Mouse (Mus musculus): ENCODE results near the gene Dpm3.

DNA sequence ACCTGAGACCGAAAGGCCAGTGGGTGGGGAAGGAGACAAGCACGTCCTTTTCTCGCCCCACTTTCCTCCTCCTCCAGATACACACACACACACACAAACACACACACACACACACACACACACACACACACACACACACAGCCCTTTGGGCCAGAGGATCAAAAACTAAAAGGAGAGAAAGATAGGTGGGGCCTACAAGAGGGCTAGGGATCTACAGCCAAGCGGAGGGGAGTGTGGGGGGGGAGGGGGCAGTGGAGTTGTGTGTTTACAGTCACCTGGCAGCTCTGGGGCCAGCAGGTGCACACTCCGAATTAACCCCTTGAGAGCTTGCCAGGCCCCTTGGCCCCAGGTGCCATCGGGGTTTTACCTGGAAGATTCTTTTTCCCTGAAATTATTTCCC lies 26.5 kb upstream of the Dpm3 start:
- TF ChIP-seq USF1 (IDR thresholded peaks at IDR 0.05; ENCODE audit: low read depth, low read length) (no peak), ZNF384 (IDR thresholded peaks at IDR 0.05; ENCODE audit: low read depth, low read length) (no peak), POLR2A (IDR thresholded peaks at IDR 0.05; ENCODE audit: low read depth, low read length) (no peak), CTCF (conservative IDR thresholded peaks at IDR 0.05 in 1 of 2, IDR thresholded peaks at IDR 0.05 in 1 of 2; ENCODE audit: low read depth in 2 of 2, low read length in 2 of 2) (no peak), E2F4 (IDR thresholded peaks at IDR 0.05; ENCODE audit: insufficient replicate concordance, low read depth, low read length) (no peak), ZC3H11A (IDR thresholded peaks at IDR 0.05; ENCODE audit: low read depth, low read length) (no peak), CHD2 (IDR thresholded peaks at IDR 0.05; ENCODE audit: low read length) (no peak), JUN (IDR thresholded peaks at IDR 0.05; ENCODE audit: insufficient read depth, low read depth, low read length) (no peak), EP300 (IDR thresholded peaks at IDR 0.05; ENCODE audit: low read length) (no peak), JUND (conservative IDR thresholded peaks at IDR 0.05; ENCODE audit: low read depth, low read length) (no peak), KAT2A (IDR thresholded peaks at IDR 0.05; ENCODE audit: insufficient replicate concordance, low read length) (no peak), POLR2AphosphoS2 (IDR thresholded peaks at IDR 0.05; ENCODE audit: low read depth, low read length) (no peak), ZMIZ1 (IDR thresholded peaks at IDR 0.05; ENCODE audit: low read depth, low read length) (no peak)

Measured in CH12.LX (cell line).